8 mouse cellular contexts compared by ENCODE assay signal in the genomic region with DNA sequence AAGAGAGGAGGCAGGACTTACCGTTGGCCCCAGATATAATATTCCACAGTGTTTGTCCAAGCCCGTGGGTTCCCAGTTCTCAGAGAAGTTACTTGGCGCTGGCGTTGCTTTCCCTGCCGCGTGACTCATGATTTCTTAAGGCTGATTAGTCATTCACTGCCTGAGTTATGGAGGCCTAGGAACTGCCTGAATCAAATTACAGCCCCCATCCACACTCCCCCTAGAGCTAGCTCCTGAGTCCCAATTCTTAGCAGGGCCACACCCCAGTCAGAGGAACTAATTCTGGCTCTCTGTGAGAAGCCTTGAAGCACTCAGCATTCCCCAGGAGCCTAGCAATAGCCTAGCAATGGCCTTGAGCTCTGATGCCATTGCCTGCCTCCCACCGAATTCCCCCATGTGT. TPM values are rescaled to one million over a fixed set of nuclear protein-coding genes. Genes with fewer than 3 reads are reported as not detected.
A peak's percentile ranks its signal among the peaks of the same experiment; 100 is the strongest.
DNase-seq lines count a peak whose midpoint lies in the region; ATAC-seq lines count a peak whose summit lies in the region.

No protein-coding gene starts in this region.

- no peak overlapping the region for H3K9ac ChIP-seq in hindbrain, embryonic 13.5 days
- H3K9ac ChIP-seq in limb, embryonic 13.5 days = no peak overlapping the region
- H3K9ac ChIP-seq in liver, embryonic 12.5 days = no peak overlapping the region

- no peak for ATAC-seq in hindbrain, embryonic 13.5 days (ENCODE audit: low FRiP score)
- ATAC-seq in limb, embryonic 13.5 days (ENCODE audit: low FRiP score, low read depth) = peak; percentile 70
- no peak for ATAC-seq in liver, embryonic 12.5 days

- H3K4me2 ChIP-seq in hindbrain, embryonic 13.5 days = no peak overlapping the region
- H3K4me2 ChIP-seq in limb, embryonic 13.5 days (replicated peaks) = peak overlapping the region; percentile 33; the same call in 1 of the 2 replicates
- H3K4me2 ChIP-seq in liver, embryonic 12.5 days = no peak overlapping the region

- H3K36me3 ChIP-seq in hindbrain, embryonic 13.5 days = no peaks in the 10 kb centered on the region
- H3K36me3 ChIP-seq in limb, embryonic 13.5 days = peaks cover 8% of the 10 kb centered on the region
- H3K36me3 ChIP-seq in liver, embryonic 12.5 days = no peaks in the 10 kb centered on the region

- peak; percentile 48 for DNase-seq in layer of hippocampus, adult 11-12 months (ENCODE audit: low spot score)
- no peak for DNase-seq in layer of hippocampus, adult 9-10 months (ENCODE audit: low spot score)
- peak; percentile 94 for DNase-seq in R1 (ENCODE audit: low read depth, low spot score)
- peak; percentile 59 to 72 for DNase-seq in frontal cortex, postnatal 36 days (ENCODE audit: low spot score in 2 of 2)
- peak; percentile 57 for DNase-seq in right cerebral cortex, postnatal 25 days

- no peaks in the 10 kb centered on the region for H3K9me3 ChIP-seq in hindbrain, embryonic 13.5 days
- no peaks in the 10 kb centered on the region for H3K9me3 ChIP-seq in limb, embryonic 13.5 days
- H3K9me3 ChIP-seq in liver, embryonic 12.5 days (replicated peaks) = no peaks in the 10 kb centered on the region

- no peaks in the 10 kb centered on the region for H3K27me3 ChIP-seq in hindbrain, embryonic 13.5 days
- no peaks in the 10 kb centered on the region for H3K27me3 ChIP-seq in limb, embryonic 13.5 days
- H3K27me3 ChIP-seq in liver, embryonic 12.5 days (replicated peaks) = no peaks in the 10 kb centered on the region

- H3K27ac ChIP-seq in hindbrain, embryonic 13.5 days = peak overlapping the region; percentile 26; the same call in 1 of the 2 replicates
- H3K27ac ChIP-seq in limb, embryonic 13.5 days = peak overlapping the region; percentile 52
- no peak overlapping the region for H3K27ac ChIP-seq in liver, embryonic 12.5 days

- peaks cover 27% of the 10 kb centered on the region for H3K4me1 ChIP-seq in hindbrain, embryonic 13.5 days (replicated peaks)
- peaks cover 43% of the 10 kb centered on the region for H3K4me1 ChIP-seq in limb, embryonic 13.5 days
- peaks cover 52% of the 10 kb centered on the region for H3K4me1 ChIP-seq in liver, embryonic 12.5 days

- WGBS in hindbrain, embryonic 13.5 days = 53% methylated on average over 7 of the region's 7 CpGs
- WGBS in limb, embryonic 13.5 days = 23% methylated on average over 7 of the region's 7 CpGs
- 46% methylated on average over 7 of the region's 7 CpGs for WGBS in liver, embryonic 12.5 days (ENCODE audit: insufficient replicate concordance)

- H3K4me3 ChIP-seq in hindbrain, embryonic 13.5 days = no peak overlapping the region
- H3K4me3 ChIP-seq in limb, embryonic 13.5 days = no peak overlapping the region
- no peak overlapping the region for H3K4me3 ChIP-seq in liver, embryonic 12.5 days

RNA-seq across cellular contexts. Expression of a gene that starts 13.6 kb away (rescaled TPM):
- polyA plus RNA-seq in hindbrain, embryonic 13.5 days (2015; fragmentation: Nextera tagmentation; extraction: Ambion mirVana) = 28.7 and 31.2 TPM in 2 replicates
- polyA plus RNA-seq in limb, embryonic 13.5 days (2015; fragmentation: Nextera tagmentation; extraction: Ambion mirVana) = 49.9 and 54.2 TPM in 2 replicates
- polyA plus RNA-seq in liver, embryonic 12.5 days (2016; fragmentation: Nextera tagmentation; extraction: Ambion mirVana) = 14.7 and 14.8 TPM in 2 replicates
